Mouse (Mus musculus): Measurements from ENCODE around the gene Mtx3. TPM values are rescaled to one million over a fixed set of nuclear protein-coding genes. Genes with fewer than 3 reads are reported as not detected.

Gene Mtx3
- polyA plus RNA-seq, 1 experiment from 2014 or later: 5.0 TPM

GRCm38 (mm10) chr13:92907366-92907765 lies 62.8 kb downstream of the Mtx3 start:
- Histone ChIP-seq H3K4me3 (replicated peaks; ENCODE audit: low read length) (no peak overlapping the region), H3K9me3 (ENCODE audit: control insufficient read depth, low read length) (no peaks in the 10 kb centered on the region), H3K9ac (replicated peaks; ENCODE audit: low read depth, low read length) (no peak overlapping the region), H3K27me3 (replicated peaks; ENCODE audit: control insufficient read depth, insufficient read depth, low read length) (no peaks in the 10 kb centered on the region), H3K4me2 (ENCODE audit: low read length) (no peak overlapping the region), H3K4me1 (replicated peaks; ENCODE audit: control insufficient read depth, insufficient read depth, low read length) (no peaks in the 10 kb centered on the region), H3K36me3 (ENCODE audit: control insufficient read depth, insufficient read depth) (no peaks in the 10 kb centered on the region), H3K27ac (ENCODE audit: low read length) (no peak overlapping the region)
- ATAC-seq: no peak
- 72% methylated on average over 5 of the region's 5 CpGs for WGBS

Other genes starting within 250 kb of the Mtx3 start
- 21.6 and 28.8 TPM in 2 replicates for gene Serinc5, start 233.7 kb upstream of the Mtx3 start, polyA plus RNA-seq (2015; fragmentation: Nextera tagmentation; extraction: Ambion mirVana)
- 0.86 and 1.0 TPM in 2 replicates for gene Thbs4, start 49.9 kb upstream of the Mtx3 start, polyA plus RNA-seq (2015; fragmentation: Nextera tagmentation; extraction: Ambion mirVana)

Measured in forebrain, embryonic 16.5 days (tissue).